Mouse (Mus musculus): ENCODE measurements around the gene Sema4a. TPM values are rescaled to one million over a fixed set of nuclear protein-coding genes. Genes with fewer than 3 reads are reported as not detected.
A peak's percentile ranks its signal among the peaks of the same experiment; 100 is the strongest.

Sema4a gene
- polyA plus RNA-seq, 1 experiment from 2014 or later, result 9.9 TPM

DNA sequence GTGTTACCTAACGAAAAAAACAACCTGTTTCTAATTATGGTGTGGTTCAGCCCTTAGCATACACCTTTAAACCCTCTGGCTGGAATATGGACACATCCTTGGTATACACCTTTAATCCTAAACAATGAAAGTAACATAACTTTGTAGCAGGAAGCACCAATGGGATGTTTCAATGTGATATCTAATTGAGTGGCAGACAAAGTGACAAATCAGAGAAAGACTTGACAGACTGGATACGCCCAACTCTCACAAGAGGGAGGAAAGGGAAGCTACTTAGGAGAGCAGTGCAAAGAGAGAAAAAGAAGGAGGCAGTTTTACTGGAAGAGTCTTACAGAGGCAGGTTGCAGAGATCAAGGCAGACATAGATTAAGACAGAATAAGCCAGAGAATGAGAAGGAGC is 8.5 kb upstream of the Sema4a start:
- Histone ChIP-seq H3K36me3 (no peaks in the 10 kb centered on the region), H3K27me3 (0 out of 2 replicates have a peak, but pooled peaks cover 3% of the 10 kb centered on the region), H3K9me3 (0 out of 2 replicates have a peak, but pooled peaks cover 8% of the 10 kb centered on the region), H3K4me3 (no peak overlapping the region), H3K27ac (no peak overlapping the region), H3K4me2 (replicated peaks) (no peak overlapping the region), H3K9ac (no peak overlapping the region), H3K4me1 (peaks cover 10% of the 10 kb centered on the region; the same call in 1 of the 2 replicates)
- no peak for ATAC-seq (ENCODE audit: low FRiP score, low read depth)
- WGBS, result 70% methylated on average over 2 of the region's 2 CpGs

- H3K36me3 ChIP-seq, result no peaks in the 10 kb centered on the region
- H3K27me3 ChIP-seq, result 0 out of 2 replicates have a peak, but pooled peaks cover 3% of the 10 kb centered on the region
- WGBS, result 27% methylated on average over 16 of the region's 16 CpGs
- ATAC-seq (ENCODE audit: low FRiP score, low read depth), result peak; percentile 86
- H3K4me1 ChIP-seq, result peaks cover 3% of the 10 kb centered on the region; the same call in 1 of the 2 replicates
- no peak overlapping the region for H3K4me3 ChIP-seq
- peak overlapping the region; percentile 35; the same call in 1 of the 2 replicates for H3K9ac ChIP-seq
- 0 out of 2 replicates have a peak, but pooled peaks cover 8% of the 10 kb centered on the region for H3K9me3 ChIP-seq
- no peak overlapping the region for H3K4me2 ChIP-seq (replicated peaks)
- H3K27ac ChIP-seq, result no peak overlapping the region
Measured at GRCm38 (mm10) chr3:88467116-88467824, 6.3 kb upstream of the Sema4a start.

- H3K9ac ChIP-seq, result peak overlapping the region; percentile 25; the same call in 1 of the 2 replicates
- ATAC-seq (ENCODE audit: low FRiP score, low read depth), result no peak
- 86% methylated on average over 2 of the region's 2 CpGs for WGBS
- no peak overlapping the region for H3K27ac ChIP-seq
- no peaks in the 10 kb centered on the region for H3K36me3 ChIP-seq
- no peak overlapping the region for H3K4me3 ChIP-seq
- peaks cover 16% of the 10 kb centered on the region for H3K4me1 ChIP-seq
- 0 out of 2 replicates have a peak, but pooled peaks cover 6% of the 10 kb centered on the region for H3K27me3 ChIP-seq
- 0 out of 2 replicates have a peak, but pooled peaks cover 8% of the 10 kb centered on the region for H3K9me3 ChIP-seq
- H3K4me2 ChIP-seq (replicated peaks), result no peak overlapping the region
Measured at GRCm38 (mm10) chr3:88465127-88465526, 4.1 kb upstream of the Sema4a start.

GRCm38 (mm10) chr3:88464425-88464824 is 3.4 kb upstream of the Sema4a start:
- ATAC-seq (ENCODE audit: low FRiP score, low read depth), result no peak
- H3K36me3 ChIP-seq, result no peaks in the 10 kb centered on the region
- no peak overlapping the region for H3K9ac ChIP-seq
- H3K9me3 ChIP-seq, result 0 out of 2 replicates have a peak, but pooled peaks cover 1% of the 10 kb centered on the region
- H3K27ac ChIP-seq, result no peak overlapping the region
- H3K4me1 ChIP-seq, result peaks cover 16% of the 10 kb centered on the region
- WGBS, result 49% methylated on average over 3 of the region's 3 CpGs
- 0 out of 2 replicates have a peak, but pooled peaks cover 12% of the 10 kb centered on the region for H3K27me3 ChIP-seq
- no peak overlapping the region for H3K4me2 ChIP-seq (replicated peaks)
- no peak overlapping the region for H3K4me3 ChIP-seq

DNA sequence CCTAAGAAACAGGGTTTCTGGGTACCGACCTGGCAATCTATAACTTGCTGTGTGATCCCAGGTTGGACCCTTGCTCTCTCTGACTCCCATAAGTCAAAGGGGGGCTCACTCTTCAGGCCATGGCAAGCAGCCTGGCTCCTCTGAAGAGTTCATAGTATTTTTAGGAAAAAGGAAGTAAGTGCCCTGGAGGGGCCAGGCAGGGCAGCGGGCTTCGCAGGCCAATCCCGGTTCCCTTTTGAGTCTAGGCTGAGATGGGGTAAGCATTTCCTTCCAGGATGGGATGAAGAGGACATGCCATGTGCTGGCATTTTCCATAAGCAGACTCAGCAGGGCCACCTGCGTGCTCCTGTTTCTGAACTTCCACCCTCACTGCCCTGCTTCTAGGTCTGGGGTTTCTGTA is 953 bp downstream of the Sema4a start:
- no peak overlapping the region for H3K4me2 ChIP-seq (replicated peaks)
- no peak overlapping the region for H3K4me3 ChIP-seq
- H3K36me3 ChIP-seq, result no peaks in the 10 kb centered on the region
- no peak overlapping the region for H3K9ac ChIP-seq
- H3K4me1 ChIP-seq, result peaks cover 27% of the 10 kb centered on the region
- H3K27me3 ChIP-seq, result 0 out of 2 replicates have a peak, but pooled peaks cover 18% of the 10 kb centered on the region
- no peaks in the 10 kb centered on the region for H3K9me3 ChIP-seq
- no peak for ATAC-seq (ENCODE audit: low FRiP score, low read depth)
- WGBS, result 77% methylated on average over 5 of the region's 5 CpGs
- no peak overlapping the region for H3K27ac ChIP-seq

- H3K9me3 ChIP-seq, result no peaks in the 10 kb centered on the region
- no peak overlapping the region for H3K27ac ChIP-seq
- H3K4me3 ChIP-seq, result peak overlapping the region; percentile 30
- no peak for ATAC-seq (ENCODE audit: low FRiP score, low read depth)
- H3K27me3 ChIP-seq, result 0 out of 2 replicates have a peak, but pooled peaks cover 22% of the 10 kb centered on the region
- WGBS, result 3% methylated on average over 14 of the region's 14 CpGs
- peaks cover 29% of the 10 kb centered on the region for H3K4me1 ChIP-seq
- peak overlapping the region; percentile 48 for H3K9ac ChIP-seq
- H3K4me2 ChIP-seq (replicated peaks), result peak overlapping the region; percentile 57
- H3K36me3 ChIP-seq, result no peaks in the 10 kb centered on the region
Measured at GRCm38 (mm10) chr3:88458778-88459219, 2.2 kb downstream of the Sema4a start.

GRCm38 (mm10) chr3:88456746-88457532 is 4.0 kb downstream of the Sema4a start:
- Histone ChIP-seq H3K36me3 (no peaks in the 10 kb centered on the region), H3K9me3 (no peaks in the 10 kb centered on the region), H3K4me3 (no peak overlapping the region), H3K27ac (no peak overlapping the region), H3K4me2 (replicated peaks) (no peak overlapping the region), H3K9ac (no peak overlapping the region), H3K27me3 (0 out of 2 replicates have a peak, but pooled peaks cover 25% of the 10 kb centered on the region), H3K4me1 (peaks cover 29% of the 10 kb centered on the region)
- ATAC-seq (ENCODE audit: low FRiP score, low read depth), result no peak
- 69% methylated on average over 7 of the region's 7 CpGs for WGBS

GRCm38 (mm10) chr3:88456313-88456712 is 4.7 kb downstream of the Sema4a start:
- no peak overlapping the region for H3K4me2 ChIP-seq (replicated peaks)
- ATAC-seq (ENCODE audit: low FRiP score, low read depth), result no peak

GRCm38 (mm10) chr3:88455588-88456264 is 5.3 kb downstream of the Sema4a start:
- Histone ChIP-seq H3K9me3 (no peaks in the 10 kb centered on the region), H3K27ac (peak overlapping the region; percentile 33; the same call in 1 of the 2 replicates), H3K4me3 (no peak overlapping the region), H3K9ac (no peak overlapping the region), H3K4me1 (peaks cover 20% of the 10 kb centered on the region), H3K27me3 (0 out of 2 replicates have a peak, but pooled peaks cover 25% of the 10 kb centered on the region), H3K36me3 (no peaks in the 10 kb centered on the region), H3K4me2 (replicated peaks) (peak overlapping the region; percentile 25; the same call in 1 of the 2 replicates)
- WGBS, result 70% methylated on average over 18 of the region's 18 CpGs
- no peak for ATAC-seq (ENCODE audit: low FRiP score, low read depth)

More at GRCm38 (mm10) chr3:88456313-88456712, 4.7 kb downstream of the Sema4a start:
- 83% methylated on average over 8 of the region's 8 CpGs for WGBS
- Histone ChIP-seq H3K36me3 (no peaks in the 10 kb centered on the region), H3K27ac (no peak overlapping the region), H3K27me3 (0 out of 2 replicates have a peak, but pooled peaks cover 25% of the 10 kb centered on the region), H3K4me3 (no peak overlapping the region), H3K9ac (no peak overlapping the region), H3K9me3 (no peaks in the 10 kb centered on the region), H3K4me1 (peaks cover 26% of the 10 kb centered on the region)

DNA sequence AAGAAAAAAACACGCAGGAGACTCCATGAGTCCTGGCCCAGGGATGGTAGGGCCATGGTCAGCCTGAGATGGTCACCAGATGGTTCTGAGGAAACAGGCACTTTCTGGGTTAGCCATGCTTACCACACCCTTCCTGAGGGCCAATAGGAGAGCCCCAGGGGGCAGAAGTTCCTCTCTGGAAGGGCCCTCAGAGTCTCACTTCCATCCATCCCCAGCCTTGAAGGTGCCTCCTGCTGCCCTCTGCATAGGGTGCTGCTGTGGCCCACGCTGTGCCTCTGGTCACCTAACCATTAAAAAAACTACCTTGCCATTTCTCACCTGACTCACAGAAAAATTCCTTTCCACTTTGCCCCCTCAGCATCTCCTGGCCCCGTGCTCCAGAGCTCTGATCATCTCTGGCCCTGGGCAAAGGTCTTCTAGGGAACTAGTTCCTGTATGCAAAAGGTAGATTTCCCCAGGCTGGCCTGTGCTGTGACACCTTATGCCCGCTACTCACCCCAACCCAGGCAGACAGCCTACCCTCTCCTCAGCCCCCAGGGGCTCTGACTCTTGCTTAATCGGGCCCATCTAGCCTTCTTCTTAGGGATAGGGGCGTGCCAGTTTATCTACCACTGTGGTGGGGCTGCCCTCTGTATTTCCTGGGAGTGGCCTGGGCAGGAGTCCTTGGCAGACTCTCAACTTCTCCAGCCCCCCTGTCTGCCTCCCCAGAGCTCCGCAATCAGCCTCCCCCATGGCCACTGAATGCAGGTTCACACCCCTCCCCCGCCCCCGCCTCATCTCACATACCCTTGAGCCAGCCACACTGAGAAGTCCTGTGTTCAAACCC is 6.0 kb downstream of the Sema4a start:
- Histone ChIP-seq H3K4me1 (peaks cover 19% of the 10 kb centered on the region), H3K9ac (no peak overlapping the region), H3K27ac (peak overlapping the region; percentile 33; the same call in 1 of the 2 replicates), H3K27me3 (0 out of 2 replicates have a peak, but pooled peaks cover 21% of the 10 kb centered on the region), H3K4me2 (replicated peaks) (peak overlapping the region; percentile 25), H3K9me3 (no peaks in the 10 kb centered on the region), H3K36me3 (no peaks in the 10 kb centered on the region), H3K4me3 (no peak overlapping the region)
- WGBS, result 43% methylated on average over 9 of the region's 9 CpGs
- no peak for ATAC-seq (ENCODE audit: low FRiP score, low read depth)

DNA sequence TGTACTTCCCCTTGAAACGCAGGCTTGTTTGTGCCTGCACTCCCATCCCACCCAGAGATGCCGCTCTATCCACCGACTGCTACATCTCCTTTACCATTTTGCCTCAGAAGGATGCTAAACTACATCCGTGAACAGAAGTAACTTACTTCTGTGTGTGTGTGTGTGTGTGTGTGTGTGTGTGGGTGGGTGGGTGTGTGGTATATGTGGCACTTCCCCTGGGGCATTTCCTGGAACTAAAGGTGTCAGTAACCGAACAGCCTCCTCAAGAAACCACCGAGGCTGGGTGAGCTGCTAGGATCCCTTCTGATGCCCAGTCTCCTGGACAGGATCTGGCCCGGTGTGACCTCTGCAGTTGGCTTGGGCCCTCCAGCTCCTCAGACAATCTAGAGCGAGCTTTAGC is 7.0 kb downstream of the Sema4a start:
- peaks cover 25% of the 10 kb centered on the region for H3K4me1 ChIP-seq
- H3K27ac ChIP-seq, result no peak overlapping the region
- H3K4me2 ChIP-seq (replicated peaks), result no peak overlapping the region
- no peaks in the 10 kb centered on the region for H3K9me3 ChIP-seq
- 73% methylated on average over 8 of the region's 8 CpGs for WGBS
- no peak overlapping the region for H3K4me3 ChIP-seq
- H3K9ac ChIP-seq, result no peak overlapping the region
- 0 out of 2 replicates have a peak, but pooled peaks cover 12% of the 10 kb centered on the region for H3K27me3 ChIP-seq
- no peaks in the 10 kb centered on the region for H3K36me3 ChIP-seq
- no peak for ATAC-seq (ENCODE audit: low FRiP score, low read depth)
